Mouse (Mus musculus) stomach, postnatal 0 days (tissue): ENCODE data around the gene Fbln1. TPM values are rescaled to one million over a fixed set of nuclear protein-coding genes. Genes with fewer than 3 reads are reported as not detected.
A peak's percentile ranks its signal among the peaks of the same experiment; 100 is the strongest.

ENCODE experiments used
- ATAC-seq: fragments of 200-750 bp; cut with Nextera tagmentation; 2 replicates; pipeline ENCODE4 v1.8.0; 2017; ENCODE audit not compliant: low FRiP score, low TSS enrichment
- DNase-seq: peaks from one replicate; pipeline ENCODE4 v3.0.0-alpha.2; 2016; ENCODE audit warnings: low spot score
- H3K27ac ChIP-seq: fragments of 300-500 bp; sonication (generic); replicated peaks from 2 replicates; pipeline ENCODE4 v1.5.1; 2014; ENCODE audit warnings: mild to moderate bottlenecking, control low read depth
- H3K27me3 ChIP-seq: fragments of 300-500 bp; sonication (generic); 2 replicates; pipeline ENCODE4 v1.6.1; 2014; ENCODE audit warnings: low read length; ENCODE audit not compliant: control insufficient read depth, insufficient read depth
- H3K36me3 ChIP-seq: fragments of 300-500 bp; sonication (generic); 2 replicates; pipeline ENCODE4 v1.6.1; 2014; ENCODE audit warnings: low read length, mixed read lengths; ENCODE audit not compliant: control insufficient read depth, insufficient read depth
- H3K4me1 ChIP-seq: fragments of 300-500 bp; sonication (generic); replicated peaks from 2 replicates; pipeline ENCODE4 v1.6.1; 2014; ENCODE audit warnings: antibody characterized with exemption; ENCODE audit not compliant: control insufficient read depth, insufficient read depth
- H3K4me2 ChIP-seq: fragments of 300-500 bp; sonication (generic); replicated peaks from 2 replicates; pipeline ENCODE4 v1.6.1; 2014; ENCODE audit warnings: low read depth, mild to moderate bottlenecking, control low read depth, moderate library complexity
- H3K4me3 ChIP-seq: fragments of 300-500 bp; sonication (generic); 2 replicates; pipeline ENCODE4 v1.5.1; 2014; ENCODE audit warnings: low read depth, low read length, control low read depth
- H3K9ac ChIP-seq: fragments of 300-500 bp; sonication (generic); 2 replicates; pipeline ENCODE4 v1.6.1; 2014; ENCODE audit warnings: mild to moderate bottlenecking, low read length, control low read depth, mixed read lengths
- H3K9me3 ChIP-seq: fragments of 300-500 bp; sonication (generic); 2 replicates; pipeline ENCODE4 v1.6.1; 2016; ENCODE audit warnings: low read length; ENCODE audit not compliant: control insufficient read depth
- CTCF ChIP-seq: IDR thresholded peaks from 2 replicates; pipeline ENCODE4 v1.5.1; 2016; ENCODE audit warnings: antibody characterized with exemption, low read depth, mild to moderate bottlenecking, moderate library complexity
- EP300 ChIP-seq: optimal IDR thresholded peaks from 2 replicates; pipeline ENCODE3; 2016; ENCODE audit warnings: antibody characterized with exemption
- WGBS: fragments of 180-500 bp; shearing (Covaris S2); extraction: QIAGEN DNeasy Blood & Tissue Kit; methylation state at CpG from one replicate; pipeline ENCODE4 v1.1.7; 2014; 5-methylcytosine and 5-hydroxymethylcytosine counted together
- polyA plus RNA-seq: library from polyadenylated mRNA; unstranded; fragments of >200 nt; fragmentation: Nextera tagmentation; extraction: Ambion mirVana; gene quantifications from 2 replicates; pipeline ENCODE4 v1.2.1, GENCODE M21; 2015

Fbln1 gene
- polyA plus RNA-seq, 1 experiment from 2014 or later = 112 TPM

DNA sequence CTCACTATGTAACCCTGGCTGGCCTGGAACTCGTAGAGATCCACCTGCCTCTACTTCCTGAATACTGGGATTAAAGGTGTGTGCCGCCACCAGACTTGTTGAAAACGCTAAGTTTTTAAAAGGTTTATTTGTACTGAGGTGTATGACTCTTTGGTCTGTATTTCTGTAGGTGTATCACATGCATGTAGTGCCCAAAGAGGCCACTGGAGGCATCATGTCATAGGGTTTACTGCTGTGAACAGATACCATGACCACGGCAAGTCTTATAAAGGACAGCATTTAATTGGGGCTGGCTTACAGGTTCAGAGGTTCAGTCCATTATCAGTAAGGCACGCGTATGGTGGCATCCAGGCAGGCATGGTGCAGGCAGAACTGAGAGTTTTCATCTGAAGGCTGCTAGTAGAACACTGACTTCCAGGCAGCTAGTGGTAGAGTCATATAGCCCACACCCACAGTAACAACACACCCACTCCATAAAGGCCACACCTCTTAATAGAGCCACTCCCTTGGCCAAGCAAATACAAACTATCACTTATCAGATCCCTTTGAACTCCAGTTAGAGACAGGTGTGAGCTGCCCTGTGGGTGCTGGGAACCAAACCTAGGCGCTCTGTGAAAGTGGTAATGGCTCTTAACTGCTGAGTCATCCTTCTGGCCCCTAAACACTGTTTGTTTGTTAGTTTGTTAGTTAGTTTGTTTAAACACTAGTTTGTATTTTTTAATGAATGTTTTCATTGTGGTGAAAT is 10.5 kb downstream of the Fbln1 start:
- DNase-seq (no peak), ATAC-seq (peak; percentile 56)
- peak; percentile 46 for TF ChIP-seq CTCF
- no peak for TF ChIP-seq EP300
- H3K36me3 ChIP-seq = 0 out of 2 replicates have a peak, but pooled peaks cover 7% of the 10 kb centered on the region
- H3K4me1 ChIP-seq = no peaks in the 10 kb centered on the region
- H3K9ac ChIP-seq = no peak overlapping the region
- WGBS = 92% methylated on average over 7 of the region's 7 CpGs
- no peak overlapping the region for H3K4me2 ChIP-seq
- no peak overlapping the region for H3K27ac ChIP-seq
- no peaks in the 10 kb centered on the region for H3K9me3 ChIP-seq
- no peaks in the 10 kb centered on the region for H3K27me3 ChIP-seq
- H3K4me3 ChIP-seq = no peak overlapping the region

GRCm38 (mm10) chr15:85218617-85219265 is 13.0 kb downstream of the Fbln1 start:
- 76% methylated on average over 5 of the region's 5 CpGs for WGBS
- no peaks in the 10 kb centered on the region for H3K4me1 ChIP-seq
- H3K27me3 ChIP-seq = no peaks in the 10 kb centered on the region
- H3K36me3 ChIP-seq = 0 out of 2 replicates have a peak, but pooled peaks cover 7% of the 10 kb centered on the region
- TF ChIP-seq EP300 = no peak
- no peak for TF ChIP-seq CTCF
- H3K4me3 ChIP-seq = no peak overlapping the region
- H3K4me2 ChIP-seq = no peak overlapping the region
- ATAC-seq (no peak), DNase-seq (no peak)
- H3K9me3 ChIP-seq = no peaks in the 10 kb centered on the region
- H3K9ac ChIP-seq = no peak overlapping the region
- H3K27ac ChIP-seq = 0 out of 2 replicates have a peak overlapping the region, but pooled peaks have one; percentile 8

DNA sequence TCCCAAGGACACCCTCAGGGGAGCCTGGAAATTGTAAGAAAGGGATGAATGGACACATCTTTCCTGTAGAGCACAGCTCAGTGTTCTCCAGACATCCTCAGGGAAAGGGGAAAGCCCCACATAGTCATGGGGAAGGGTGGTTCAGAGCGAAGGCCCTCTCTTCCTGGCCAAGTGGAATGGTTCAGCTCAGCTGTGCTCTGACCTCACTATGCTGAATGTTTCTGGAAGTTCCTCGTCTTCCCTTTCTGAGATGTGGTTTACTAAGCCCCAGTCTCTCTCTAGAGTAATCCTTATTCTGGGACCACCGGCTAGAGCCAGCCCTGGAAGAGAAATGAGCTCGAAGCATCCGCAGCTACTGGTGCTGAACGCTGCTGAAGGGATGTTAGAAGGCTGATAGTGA is 14.6 kb downstream of the Fbln1 start:
- H3K4me2 ChIP-seq = no peak overlapping the region
- ATAC-seq = no peak
- TF ChIP-seq EP300 (no peak), CTCF (no peak)

GRCm38 (mm10) chr15:85221115-85221854 is 15.5 kb downstream of the Fbln1 start:
- TF ChIP-seq EP300 (no peak), CTCF (no peak)
- Histone ChIP-seq H3K36me3 (peaks cover 15% of the 10 kb centered on the region), H3K27me3 (no peaks in the 10 kb centered on the region), H3K4me2 (no peak overlapping the region), H3K9me3 (no peaks in the 10 kb centered on the region), H3K9ac (0 out of 2 replicates have a peak overlapping the region, but pooled peaks have one; percentile 18), H3K4me1 (no peaks in the 10 kb centered on the region), H3K27ac (peak overlapping the region; percentile 45; the same call in 1 of the 2 replicates), H3K4me3 (no peak overlapping the region)
- 37% methylated on average over 12 of the region's 12 CpGs for WGBS
- DNase-seq (peak; percentile 83), ATAC-seq (peak; percentile 58)

More for the DNA sequence above, 14.6 kb downstream of the Fbln1 start:
- Histone ChIP-seq H3K27me3 (no peaks in the 10 kb centered on the region), H3K27ac (no peak overlapping the region), H3K9ac (no peak overlapping the region), H3K9me3 (no peaks in the 10 kb centered on the region), H3K4me1 (no peaks in the 10 kb centered on the region), H3K4me3 (no peak overlapping the region), H3K36me3 (peaks cover 18% of the 10 kb centered on the region)
- no peak for DNase-seq
- WGBS = 73% methylated on average over 6 of the region's 6 CpGs

DNA sequence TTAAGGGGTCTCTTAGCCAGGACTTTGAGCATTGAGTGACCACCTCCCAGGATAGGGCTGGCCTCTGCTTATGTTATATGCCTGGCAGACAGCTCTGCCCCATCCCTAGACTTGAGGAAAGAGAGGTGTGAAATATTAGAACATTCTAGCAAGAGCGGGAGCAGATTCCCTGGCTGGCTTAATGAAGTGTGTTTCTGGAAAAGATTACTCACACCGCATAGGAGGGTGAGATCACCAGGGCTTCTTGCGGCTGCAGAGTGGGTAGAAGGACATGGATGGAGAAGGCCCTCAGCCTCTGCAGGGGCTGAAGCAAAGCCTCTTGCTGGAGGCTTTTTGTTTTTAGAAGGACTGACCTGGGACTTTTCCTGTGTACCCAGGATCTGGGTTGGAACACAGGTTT is 19.9 kb downstream of the Fbln1 start:
- ATAC-seq (no peak), DNase-seq (no peak)
- H3K9ac ChIP-seq = no peak overlapping the region

More for the DNA sequence above, 19.9 kb downstream of the Fbln1 start:
- no peak for TF ChIP-seq EP300
- Histone ChIP-seq H3K9me3 (no peaks in the 10 kb centered on the region), H3K4me2 (no peak overlapping the region), H3K4me3 (no peak overlapping the region), H3K36me3 (peaks cover 17% of the 10 kb centered on the region), H3K27me3 (no peaks in the 10 kb centered on the region), H3K4me1 (no peaks in the 10 kb centered on the region), H3K27ac (no peak overlapping the region)
- WGBS = 75% methylated on average over 3 of the region's 3 CpGs
